ENCODE assay signal across 9 mouse cellular contexts in genomic region chr4:124849631-124850260, GRCm38 (mm10). TPM values are rescaled to one million over a fixed set of nuclear protein-coding genes. Genes with fewer than 3 reads are reported as not detected.
DNase-seq lines count a peak whose midpoint lies in the region; ATAC-seq lines count a peak whose summit lies in the region.
"Had no signal": no experiment of that assay in that cellular context is flagged by ENCODE, and none has a peak within 500 bp of the region (broad histone marks: within the 10 kb centered on the region; RNA-seq: fewer than 3 reads in every experiment).

No protein-coding gene starts in this region.

- H3K9me3 ChIP-seq in embryonic facial prominence, embryonic 10.5 days: no peaks in the 10 kb centered on the region
- no peaks in the 10 kb centered on the region for H3K9me3 ChIP-seq in midbrain, embryonic 15.5 days

- H3K4me1 ChIP-seq in embryonic facial prominence, embryonic 10.5 days: peaks cover 33% of the 10 kb centered on the region
- peaks cover 45% of the 10 kb centered on the region for H3K4me1 ChIP-seq in midbrain, embryonic 15.5 days

- peak overlapping the region; percentile 99 for H3K4me3 ChIP-seq in embryonic facial prominence, embryonic 10.5 days
- H3K4me3 ChIP-seq in midbrain, embryonic 15.5 days: peak overlapping the region; percentile 82

- peak; percentile 58 for ATAC-seq in midbrain, embryonic 15.5 days (replicated peaks)

- no peaks in the 10 kb centered on the region for H3K27me3 ChIP-seq in embryonic facial prominence, embryonic 10.5 days (replicated peaks; ENCODE audit: low read depth, poor library complexity, severe bottlenecking)
- no peaks in the 10 kb centered on the region for H3K27me3 ChIP-seq in midbrain, embryonic 15.5 days (replicated peaks)

- H3K4me2 ChIP-seq in midbrain, embryonic 15.5 days: peak overlapping the region; percentile 86

- peak; percentile 75 for DNase-seq in 3T3-L1 (ENCODE audit: low read depth, low spot score)
- DNase-seq in adrenal gland, adult 18-20 months (ENCODE audit: low spot score in 2 of 2): peak; percentile 26 to 34
- DNase-seq in embryonic facial prominence, embryonic 10.5 days (ENCODE audit: low spot score): no peak
- peak; percentile 97 for DNase-seq in heart, adult 11 months
- peak; percentile 82 for DNase-seq in kidney, adult 11 months
- peak; percentile 95 for DNase-seq in left cerebral cortex, postnatal 4 days
- DNase-seq in testis, postnatal 10 days (ENCODE audit: low spot score): peak; percentile 82

- peak overlapping the region; percentile 83 for H3K9ac ChIP-seq in midbrain, embryonic 15.5 days

- peaks cover 47% of the 10 kb centered on the region for H3K36me3 ChIP-seq in embryonic facial prominence, embryonic 10.5 days (replicated peaks)
- H3K36me3 ChIP-seq in midbrain, embryonic 15.5 days (replicated peaks): peaks cover 9% of the 10 kb centered on the region; the same call in 1 of the 2 replicates

- H3K27ac ChIP-seq in embryonic facial prominence, embryonic 10.5 days (replicated peaks): peak overlapping the region; percentile 95
- peak overlapping the region; percentile 95 for H3K27ac ChIP-seq in midbrain, embryonic 15.5 days

- WGBS in embryonic facial prominence, embryonic 10.5 days: 3% methylated on average over 24 of the region's 24 CpGs
- WGBS in midbrain, embryonic 15.5 days: 1% methylated on average over 24 of the region's 24 CpGs

- intact Hi-C loops in left cerebral cortex, postnatal 4 days (cut with DNase I): loop anchor here (5.0 kb wide), 1 partner anchor 47 kb away; the partner anchor contains the start of gene Mtf1

RNA-seq across cellular contexts. Expression of gene Yrdc, which starts 0.7 kb away (rescaled TPM):
- total RNA-seq in adrenal gland, adult 18-20 months (2021): 10 to 100 TPM; 36.8 to 44.2 TPM
- 40.4 and 41.1 TPM in 2 replicates for polyA plus RNA-seq in embryonic facial prominence, embryonic 10.5 days (2016; fragmentation: Nextera tagmentation; extraction: Ambion mirVana)
- 10 to 100 TPM; 40.6 to 45.8 TPM for total RNA-seq in left cerebral cortex, postnatal 4 days (2021)
- polyA plus RNA-seq in midbrain, embryonic 15.5 days (2015; fragmentation: Nextera tagmentation; extraction: Ambion mirVana): 49.2 and 50.5 TPM in 2 replicates

RNA-seq across cellular contexts. Expression of gene 1110065P20Rik, which starts 1.2 kb away (rescaled TPM):
- 10 to 100 TPM; 44.6 TPM for total RNA-seq in adrenal gland, adult 18-20 months (2021)
- 38.9 and 40.3 TPM in 2 replicates for polyA plus RNA-seq in embryonic facial prominence, embryonic 10.5 days (2016; fragmentation: Nextera tagmentation; extraction: Ambion mirVana)
- 10 to 100 TPM; 74.1 to 75.1 TPM for total RNA-seq in left cerebral cortex, postnatal 4 days (2021)
- polyA plus RNA-seq in midbrain, embryonic 15.5 days (2015; fragmentation: Nextera tagmentation; extraction: Ambion mirVana): 94.8 and 95.8 TPM in 2 replicates

RNA-seq across cellular contexts. Expression of gene Maneal, which starts 12.2 kb away (rescaled TPM):
- 1 to 10 TPM; 4.0 to 5.0 TPM for total RNA-seq in adrenal gland, adult 18-20 months (2021)
- polyA plus RNA-seq in embryonic facial prominence, embryonic 10.5 days (2016; fragmentation: Nextera tagmentation; extraction: Ambion mirVana): 1.0 and 1.2 TPM in 2 replicates
- 10 to 100 TPM; 48.8 to 52.5 TPM for total RNA-seq in left cerebral cortex, postnatal 4 days (2021)
- 13.8 and 14.2 TPM in 2 replicates for polyA plus RNA-seq in midbrain, embryonic 15.5 days (2015; fragmentation: Nextera tagmentation; extraction: Ambion mirVana)

RNA-seq across cellular contexts. Expression of gene Epha10, which starts 31.0 kb away (rescaled TPM):
- total RNA-seq in adrenal gland, adult 18-20 months (2021): 1 to 10 TPM; 1.9 to 2.4 TPM
- polyA plus RNA-seq in embryonic facial prominence, embryonic 10.5 days (2016; fragmentation: Nextera tagmentation; extraction: Ambion mirVana): 1.1 and 1.6 TPM in 2 replicates
- total RNA-seq in left cerebral cortex, postnatal 4 days (2021): 10 to 100 TPM; 15.7 to 18.8 TPM
- 16.1 and 16.3 TPM in 2 replicates for polyA plus RNA-seq in midbrain, embryonic 15.5 days (2015; fragmentation: Nextera tagmentation; extraction: Ambion mirVana)
- total RNA-seq: common myeloid progenitor, adult 5-6 weeks had no signal

RNA-seq across cellular contexts. Expression of gene Mtf1, which starts 47.8 kb away (rescaled TPM):
- 10 to 100 TPM; 27.0 TPM for total RNA-seq in adrenal gland, adult 18-20 months (2021)
- 15.9 and 17.9 TPM in 2 replicates for polyA plus RNA-seq in embryonic facial prominence, embryonic 10.5 days (2016; fragmentation: Nextera tagmentation; extraction: Ambion mirVana)
- total RNA-seq in left cerebral cortex, postnatal 4 days (2021): 10 to 100 TPM; 25.0 to 27.2 TPM
- 13.7 and 16.0 TPM in 2 replicates for polyA plus RNA-seq in midbrain, embryonic 15.5 days (2015; fragmentation: Nextera tagmentation; extraction: Ambion mirVana)

Comparison
In these comparisons a context has a peak if more than half of its experiments do, and no peak if none do; other contexts are left out.
1. RNA of gene Maneal, which starts 12.2 kb away (total RNA-seq): 48.8 to 52.5 TPM in left cerebral cortex, postnatal 4 days; 4.0 to 5.0 TPM in adrenal gland, adult 18-20 months; every median in the first group is over 4 times any median in the second.